Mouse (Mus musculus) stomach, embryonic 16.5 days (tissue): ENCODE measurements around the gene F5. TPM values are rescaled to one million over a fixed set of nuclear protein-coding genes. Genes with fewer than 3 reads are reported as not detected.

Source experiments
- ATAC-seq: fragments of 200-750 bp; cut with Nextera tagmentation; 2 replicates; pipeline ENCODE4 v1.8.0; 2017; ENCODE audit warnings: moderate number of reproducible peaks, moderate TSS enrichment; ENCODE audit not compliant: insufficient read depth, low FRiP score
- H3K27ac ChIP-seq: fragments of 300-500 bp; sonication (generic); 2 replicates; pipeline ENCODE4 v1.5.1; 2014; ENCODE audit warnings: low read length
- H3K27me3 ChIP-seq: fragments of 300-500 bp; sonication (generic); 2 replicates; pipeline ENCODE4 v1.6.1; 2014; ENCODE audit warnings: low read length, control low read depth, mixed read lengths; ENCODE audit not compliant: control insufficient read depth, insufficient read depth
- H3K36me3 ChIP-seq: fragments of 300-500 bp; sonication (generic); 2 replicates; pipeline ENCODE4 v1.6.1; 2014; ENCODE audit warnings: low read length; ENCODE audit not compliant: control insufficient read depth, insufficient read depth
- H3K4me1 ChIP-seq: fragments of 300-500 bp; sonication (generic); 2 replicates; pipeline ENCODE4 v1.6.1; 2014; ENCODE audit warnings: low read length, control low read depth, mixed read lengths; ENCODE audit not compliant: control insufficient read depth, insufficient read depth
- H3K4me2 ChIP-seq: fragments of 300-500 bp; sonication (generic); 2 replicates; pipeline ENCODE4 v1.6.1; 2014; ENCODE audit warnings: low read depth, low read length, mixed read lengths
- H3K4me3 ChIP-seq: fragments of 300-500 bp; sonication (generic); replicated peaks from 2 replicates; pipeline ENCODE4 v1.5.1; 2014; ENCODE audit warnings: mild to moderate bottlenecking, low read length
- H3K9ac ChIP-seq: fragments of 300-500 bp; sonication (generic); 2 replicates; pipeline ENCODE4 v1.6.1; 2014; ENCODE audit warnings: low read length
- H3K9me3 ChIP-seq: fragments of 300-500 bp; sonication (generic); replicated peaks from 2 replicates; pipeline ENCODE4 v1.6.1; 2016; ENCODE audit warnings: low read length, control low read depth; ENCODE audit not compliant: control insufficient read depth
- WGBS: fragments of 180-500 bp; shearing (Covaris S2); extraction: QIAGEN DNeasy Blood & Tissue Kit; methylation state at CpG from one replicate; pipeline ENCODE4 v1.1.7; 2014; 5-methylcytosine and 5-hydroxymethylcytosine counted together
- polyA plus RNA-seq: library from polyadenylated mRNA; unstranded; fragments of >200 nt; fragmentation: Nextera tagmentation; extraction: Ambion mirVana; gene quantifications from 2 replicates; pipeline ENCODE4 v1.2.1, GENCODE M21; 2015

Gene F5
- polyA plus RNA-seq, 1 experiment from 2014 or later = 1.3 TPM

- H3K9me3 ChIP-seq = no peaks in the 10 kb centered on the region
- H3K27me3 ChIP-seq = no peaks in the 10 kb centered on the region
- no peak for ATAC-seq
- H3K4me2 ChIP-seq = no peak overlapping the region
- no peaks in the 10 kb centered on the region for H3K4me1 ChIP-seq
- H3K36me3 ChIP-seq = no peaks in the 10 kb centered on the region
- H3K27ac ChIP-seq = no peak overlapping the region
- 68% methylated on average over 3 of the region's 3 CpGs for WGBS
- H3K4me3 ChIP-seq = no peak overlapping the region
- no peak overlapping the region for H3K9ac ChIP-seq
These were observed 30.9 kb upstream of the F5 start for GRCm38 (mm10) chr1:164120777-164121158.

- no peak for ATAC-seq
- Histone ChIP-seq H3K9ac (no peak overlapping the region), H3K9me3 (no peaks in the 10 kb centered on the region), H3K27me3 (no peaks in the 10 kb centered on the region), H3K27ac (no peak overlapping the region), H3K4me1 (no peaks in the 10 kb centered on the region), H3K36me3 (no peaks in the 10 kb centered on the region), H3K4me2 (no peak overlapping the region), H3K4me3 (no peak overlapping the region)
- WGBS = 62% methylated on average over 3 of the region's 3 CpGs
These were observed 27.8 kb upstream of the F5 start for GRCm38 (mm10) chr1:164123836-164124235.

- Histone ChIP-seq H3K36me3 (no peaks in the 10 kb centered on the region), H3K4me1 (no peaks in the 10 kb centered on the region), H3K9me3 (no peaks in the 10 kb centered on the region), H3K4me2 (no peak overlapping the region), H3K27ac (no peak overlapping the region), H3K4me3 (no peak overlapping the region), H3K27me3 (no peaks in the 10 kb centered on the region), H3K9ac (no peak overlapping the region)
- ATAC-seq = no peak
- WGBS = 69% methylated on average over 3 of the region's 3 CpGs
These were observed 21.6 kb upstream of the F5 start for GRCm38 (mm10) chr1:164130013-164130412.

GRCm38 (mm10) chr1:164132609-164133008, 19.0 kb upstream of the F5 start:
- Histone ChIP-seq H3K36me3 (no peaks in the 10 kb centered on the region), H3K27ac (no peak overlapping the region)
- 45% methylated on average over 1 of the region's 1 CpGs for WGBS

GRCm38 (mm10) chr1:164134101-164134500, 17.5 kb upstream of the F5 start:
- Histone ChIP-seq H3K4me2 (no peak overlapping the region), H3K27ac (no peak overlapping the region), H3K4me3 (no peak overlapping the region), H3K36me3 (no peaks in the 10 kb centered on the region), H3K9ac (no peak overlapping the region), H3K4me1 (no peaks in the 10 kb centered on the region), H3K9me3 (no peaks in the 10 kb centered on the region), H3K27me3 (no peaks in the 10 kb centered on the region)
- ATAC-seq = no peak
- WGBS = 51% methylated on average over 6 of the region's 6 CpGs

More at GRCm38 (mm10) chr1:164132609-164133008, 19.0 kb upstream of the F5 start:
- H3K4me2 ChIP-seq = no peak overlapping the region
- H3K4me1 ChIP-seq = no peaks in the 10 kb centered on the region
- no peak overlapping the region for H3K4me3 ChIP-seq
- H3K9me3 ChIP-seq = no peaks in the 10 kb centered on the region
- no peaks in the 10 kb centered on the region for H3K27me3 ChIP-seq
- ATAC-seq = no peak
- no peak overlapping the region for H3K9ac ChIP-seq

GRCm38 (mm10) chr1:164135360-164135759, 16.3 kb upstream of the F5 start:
- WGBS = 38% methylated on average over 5 of the region's 5 CpGs
- no peak overlapping the region for H3K4me3 ChIP-seq
- no peaks in the 10 kb centered on the region for H3K4me1 ChIP-seq
- H3K27me3 ChIP-seq = no peaks in the 10 kb centered on the region
- H3K9ac ChIP-seq = no peak overlapping the region
- no peak overlapping the region for H3K27ac ChIP-seq
- no peak overlapping the region for H3K4me2 ChIP-seq
- no peaks in the 10 kb centered on the region for H3K36me3 ChIP-seq
- ATAC-seq = no peak
- H3K9me3 ChIP-seq = no peaks in the 10 kb centered on the region

- H3K27me3 ChIP-seq = no peaks in the 10 kb centered on the region
- H3K9me3 ChIP-seq = no peaks in the 10 kb centered on the region
- ATAC-seq = no peak
- H3K9ac ChIP-seq = no peak overlapping the region
- H3K4me2 ChIP-seq = no peak overlapping the region
- H3K4me3 ChIP-seq = no peak overlapping the region
- no peaks in the 10 kb centered on the region for H3K36me3 ChIP-seq
- H3K4me1 ChIP-seq = no peaks in the 10 kb centered on the region
- 41% methylated on average over 11 of the region's 11 CpGs for WGBS
- H3K27ac ChIP-seq = no peak overlapping the region
These were observed 15.7 kb upstream of the F5 start for GRCm38 (mm10) chr1:164135960-164136359.

- no peaks in the 10 kb centered on the region for H3K9me3 ChIP-seq
- H3K4me3 ChIP-seq = no peak overlapping the region
- H3K4me2 ChIP-seq = no peak overlapping the region
- no peak overlapping the region for H3K9ac ChIP-seq
- H3K27ac ChIP-seq = no peak overlapping the region
- 72% methylated on average over 6 of the region's 6 CpGs for WGBS
- H3K36me3 ChIP-seq = no peaks in the 10 kb centered on the region
- no peaks in the 10 kb centered on the region for H3K27me3 ChIP-seq
- H3K4me1 ChIP-seq = no peaks in the 10 kb centered on the region
- no peak for ATAC-seq
These were observed 15.0 kb upstream of the F5 start for GRCm38 (mm10) chr1:164136636-164137035.

GRCm38 (mm10) chr1:164138365-164139130, 13.1 kb upstream of the F5 start:
- H3K4me3 ChIP-seq = no peak overlapping the region
- H3K9me3 ChIP-seq = no peaks in the 10 kb centered on the region
- H3K4me2 ChIP-seq = peak overlapping the region; percentile 42
- no peaks in the 10 kb centered on the region for H3K27me3 ChIP-seq
- no peak overlapping the region for H3K9ac ChIP-seq
- no peaks in the 10 kb centered on the region for H3K36me3 ChIP-seq
- peak; percentile 68; the same call in 1 of the 2 replicates for ATAC-seq
- H3K27ac ChIP-seq = no peak overlapping the region
- 6% methylated on average over 5 of the region's 5 CpGs for WGBS
- no peaks in the 10 kb centered on the region for H3K4me1 ChIP-seq
